Mouse (Mus musculus): Measurements from ENCODE around the gene Dars2. TPM values are rescaled to one million over a fixed set of nuclear protein-coding genes. Genes with fewer than 3 reads are reported as not detected.
"Not testable (repeated sequence)": the region's sequence is repeated elsewhere in the genome, so short reads cannot be mapped to it uniquely, and the experiment has no call there.

Gene Dars2
- polyA plus RNA-seq, 1 experiment from 2014 or later, result 68.3 TPM

GRCm38 (mm10) chr1:161032345-161032744 lies 38.1 kb downstream of the Dars2 start:
- DNase-seq (ENCODE audit: low spot score), result no peak
- H3K27me3 ChIP-seq (replicated peaks; ENCODE audit: control insufficient read depth, insufficient read depth, low read length), result no peaks in the 10 kb centered on the region
- H3K9ac ChIP-seq (ENCODE audit: low read depth, low read length), result no peak overlapping the region
- ATAC-seq (replicated peaks; ENCODE audit: low FRiP score), result no peak
- H3K4me3 ChIP-seq (ENCODE audit: low read depth, low read length), result no peak overlapping the region
- H3K4me1 ChIP-seq (replicated peaks; ENCODE audit: control insufficient read depth, insufficient read depth, low read length), result peaks cover 4% of the 10 kb centered on the region
- peaks cover 24% of the 10 kb centered on the region for H3K36me3 ChIP-seq (ENCODE audit: control insufficient read depth, insufficient read depth, low read length)
- no peak overlapping the region for H3K27ac ChIP-seq (ENCODE audit: low read depth, low read length)
- 90% methylated on average over 7 of the region's 7 CpGs for WGBS
- no peaks in the 10 kb centered on the region for H3K9me3 ChIP-seq (ENCODE audit: control insufficient read depth, low read length)
- H3K4me2 ChIP-seq, result no peak overlapping the region; the same call in 1 of the 2 replicates

- ATAC-seq (replicated peaks; ENCODE audit: low FRiP score) (no peak), DNase-seq (ENCODE audit: low spot score) (no peak)
- H3K36me3 ChIP-seq (ENCODE audit: control insufficient read depth, insufficient read depth, low read length), result peaks cover 25% of the 10 kb centered on the region
- no peak overlapping the region for H3K4me3 ChIP-seq (ENCODE audit: low read depth, low read length)
- H3K4me1 ChIP-seq (replicated peaks; ENCODE audit: control insufficient read depth, insufficient read depth, low read length), result peaks cover 4% of the 10 kb centered on the region
- no peak overlapping the region; the same call in 1 of the 2 replicates for H3K4me2 ChIP-seq
- WGBS, result 93% methylated on average over 9 of the region's 9 CpGs
- no peaks in the 10 kb centered on the region for H3K9me3 ChIP-seq (ENCODE audit: control insufficient read depth, low read length)
- H3K27me3 ChIP-seq (replicated peaks; ENCODE audit: control insufficient read depth, insufficient read depth, low read length), result no peaks in the 10 kb centered on the region
- H3K9ac ChIP-seq (ENCODE audit: low read depth, low read length), result no peak overlapping the region
- H3K27ac ChIP-seq (ENCODE audit: low read depth, low read length), result no peak overlapping the region
Measured at GRCm38 (mm10) chr1:161031881-161032280, 38.6 kb downstream of the Dars2 start.

- ATAC-seq (replicated peaks; ENCODE audit: low FRiP score), result no peak
- no peak overlapping the region for H3K9ac ChIP-seq (ENCODE audit: low read depth, low read length)
- DNase-seq (ENCODE audit: low spot score), result no peak
- H3K27ac ChIP-seq (ENCODE audit: low read depth, low read length), result no peak overlapping the region
- no peak overlapping the region for H3K4me2 ChIP-seq
- H3K27me3 ChIP-seq (replicated peaks; ENCODE audit: control insufficient read depth, insufficient read depth, low read length), result no peaks in the 10 kb centered on the region
- peaks cover 4% of the 10 kb centered on the region for H3K4me1 ChIP-seq (replicated peaks; ENCODE audit: control insufficient read depth, insufficient read depth, low read length)
- 85% methylated on average over 3 of the region's 3 CpGs for WGBS
- no peaks in the 10 kb centered on the region for H3K9me3 ChIP-seq (ENCODE audit: control insufficient read depth, low read length)
- H3K4me3 ChIP-seq (ENCODE audit: low read depth, low read length), result no peak overlapping the region
- H3K36me3 ChIP-seq (ENCODE audit: control insufficient read depth, insufficient read depth, low read length), result peaks cover 11% of the 10 kb centered on the region; the same call in 1 of the 2 replicates
Measured at GRCm38 (mm10) chr1:161030058-161030457, 40.4 kb downstream of the Dars2 start.

- not testable (repeated sequence) for ATAC-seq (replicated peaks; ENCODE audit: low FRiP score); H3K4me1 ChIP-seq (replicated peaks; ENCODE audit: control insufficient read depth, insufficient read depth, low read length); DNase-seq (ENCODE audit: low spot score); H3K9me3 ChIP-seq (ENCODE audit: control insufficient read depth, low read length); H3K4me2 ChIP-seq; H3K9ac ChIP-seq (ENCODE audit: low read depth, low read length); H3K27me3 ChIP-seq (replicated peaks; ENCODE audit: control insufficient read depth, insufficient read depth, low read length); H3K27ac ChIP-seq (ENCODE audit: low read depth, low read length); H3K4me3 ChIP-seq (ENCODE audit: low read depth, low read length)
- WGBS, result 91% methylated on average over 1 of the region's 1 CpGs
- peaks cover 11% of the 10 kb centered on the region; the same call in 1 of the 2 replicates for H3K36me3 ChIP-seq (ENCODE audit: control insufficient read depth, insufficient read depth, low read length)
Measured at GRCm38 (mm10) chr1:161028427-161028826, 42.0 kb downstream of the Dars2 start.

GRCm38 (mm10) chr1:161027196-161027595 lies 43.3 kb downstream of the Dars2 start:
- 64% methylated on average over 2 of the region's 2 CpGs for WGBS
- no peak overlapping the region for H3K9ac ChIP-seq (ENCODE audit: low read depth, low read length)
- no peaks in the 10 kb centered on the region for H3K4me1 ChIP-seq (replicated peaks; ENCODE audit: control insufficient read depth, insufficient read depth, low read length)
- ATAC-seq (replicated peaks; ENCODE audit: low FRiP score) (no peak), DNase-seq (ENCODE audit: low spot score) (no peak)
- H3K9me3 ChIP-seq (ENCODE audit: control insufficient read depth, low read length), result no peaks in the 10 kb centered on the region
- no peak overlapping the region for H3K4me2 ChIP-seq
- H3K4me3 ChIP-seq (ENCODE audit: low read depth, low read length), result no peak overlapping the region
- no peaks in the 10 kb centered on the region for H3K27me3 ChIP-seq (replicated peaks; ENCODE audit: control insufficient read depth, insufficient read depth, low read length)
- peaks cover 11% of the 10 kb centered on the region; the same call in 1 of the 2 replicates for H3K36me3 ChIP-seq (ENCODE audit: control insufficient read depth, insufficient read depth, low read length)
- no peak overlapping the region for H3K27ac ChIP-seq (ENCODE audit: low read depth, low read length)

GRCm38 (mm10) chr1:161025410-161026210 lies 44.8 kb downstream of the Dars2 start:
- ATAC-seq (replicated peaks; ENCODE audit: low FRiP score) (no peak), DNase-seq (ENCODE audit: low spot score) (no peak)
- Histone ChIP-seq H3K9me3 (ENCODE audit: control insufficient read depth, low read length) (no peaks in the 10 kb centered on the region), H3K4me1 (replicated peaks; ENCODE audit: control insufficient read depth, insufficient read depth, low read length) (no peaks in the 10 kb centered on the region), H3K4me3 (ENCODE audit: low read depth, low read length) (no peak overlapping the region), H3K27me3 (replicated peaks; ENCODE audit: control insufficient read depth, insufficient read depth, low read length) (no peaks in the 10 kb centered on the region), H3K9ac (ENCODE audit: low read depth, low read length) (no peak overlapping the region), H3K27ac (ENCODE audit: low read depth, low read length) (no peak overlapping the region), H3K36me3 (ENCODE audit: control insufficient read depth, insufficient read depth, low read length) (peaks cover 8% of the 10 kb centered on the region; the same call in 1 of the 2 replicates), H3K4me2 (no peak overlapping the region)
- WGBS, result 87% methylated on average over 5 of the region's 5 CpGs

- no peak for DNase-seq (ENCODE audit: low spot score)
- Histone ChIP-seq H3K4me3 (ENCODE audit: low read depth, low read length) (no peak overlapping the region), H3K4me1 (replicated peaks; ENCODE audit: control insufficient read depth, insufficient read depth, low read length) (no peaks in the 10 kb centered on the region), H3K27me3 (replicated peaks; ENCODE audit: control insufficient read depth, insufficient read depth, low read length) (no peaks in the 10 kb centered on the region), H3K9ac (ENCODE audit: low read depth, low read length) (no peak overlapping the region), H3K9me3 (ENCODE audit: control insufficient read depth, low read length) (no peaks in the 10 kb centered on the region), H3K36me3 (ENCODE audit: control insufficient read depth, insufficient read depth, low read length) (peaks cover 9% of the 10 kb centered on the region; the same call in 1 of the 2 replicates), H3K4me2 (no peak overlapping the region), H3K27ac (ENCODE audit: low read depth, low read length) (no peak overlapping the region)
- no peak for ATAC-seq (replicated peaks; ENCODE audit: low FRiP score)
- WGBS, result 93% methylated on average over 14 of the region's 14 CpGs
Measured at GRCm38 (mm10) chr1:161020051-161020450, 50.4 kb downstream of the Dars2 start.

GRCm38 (mm10) chr1:161016378-161016777 lies 54.1 kb downstream of the Dars2 start:
- no peak for DNase-seq (ENCODE audit: low spot score)

GRCm38 (mm10) chr1:161010436-161010835 lies 60.0 kb downstream of the Dars2 start:
- no peaks in the 10 kb centered on the region for H3K9me3 ChIP-seq (ENCODE audit: control insufficient read depth, low read length)
- H3K4me1 ChIP-seq (replicated peaks; ENCODE audit: control insufficient read depth, insufficient read depth, low read length), result no peaks in the 10 kb centered on the region
- ATAC-seq (replicated peaks; ENCODE audit: low FRiP score) (no peak), DNase-seq (ENCODE audit: low spot score) (no peak)
- no peak overlapping the region for H3K4me3 ChIP-seq (ENCODE audit: low read depth, low read length)
- H3K36me3 ChIP-seq (ENCODE audit: control insufficient read depth, insufficient read depth, low read length), result no peaks in the 10 kb centered on the region; the same call in 1 of the 2 replicates
- H3K27me3 ChIP-seq (replicated peaks; ENCODE audit: control insufficient read depth, insufficient read depth, low read length), result no peaks in the 10 kb centered on the region
- no peak overlapping the region for H3K4me2 ChIP-seq
- 91% methylated on average over 4 of the region's 4 CpGs for WGBS
- no peak overlapping the region for H3K27ac ChIP-seq (ENCODE audit: low read depth, low read length)
- H3K9ac ChIP-seq (ENCODE audit: low read depth, low read length), result no peak overlapping the region

More at GRCm38 (mm10) chr1:161016378-161016777, 54.1 kb downstream of the Dars2 start:
- Histone ChIP-seq H3K9me3 (ENCODE audit: control insufficient read depth, low read length) (no peaks in the 10 kb centered on the region), H3K27ac (ENCODE audit: low read depth, low read length) (no peak overlapping the region), H3K4me2 (no peak overlapping the region), H3K27me3 (replicated peaks; ENCODE audit: control insufficient read depth, insufficient read depth, low read length) (no peaks in the 10 kb centered on the region), H3K4me1 (replicated peaks; ENCODE audit: control insufficient read depth, insufficient read depth, low read length) (no peaks in the 10 kb centered on the region), H3K4me3 (ENCODE audit: low read depth, low read length) (no peak overlapping the region), H3K9ac (ENCODE audit: low read depth, low read length) (no peak overlapping the region), H3K36me3 (ENCODE audit: control insufficient read depth, insufficient read depth, low read length) (peaks cover 9% of the 10 kb centered on the region; the same call in 1 of the 2 replicates)
- WGBS, result 80% methylated on average over 2 of the region's 2 CpGs
- ATAC-seq (replicated peaks; ENCODE audit: low FRiP score), result no peak

Data from liver, embryonic 11.5 days (tissue).